Mouse (Mus musculus) adrenal gland, postnatal 10 days (tissue): Measurements from ENCODE around the gene Anxa5. TPM values are rescaled to one million over a fixed set of nuclear protein-coding genes. Genes with fewer than 3 reads are reported as not detected.

ENCODE experiments used
- DNase-seq: peaks from one replicate; pipeline ENCODE4 v3.0.0; 2021; ENCODE audit warnings: mixed read lengths
- total RNA-seq, 2 experiments: library from RNA; stranded (reverse); gene quantifications; 2 replicates each; pipeline ENCODE4 v1.2.3; 2021

Gene Anxa5
- total RNA-seq, 2 experiments from 2014 or later, result 410 to 415 TPM

DNA sequence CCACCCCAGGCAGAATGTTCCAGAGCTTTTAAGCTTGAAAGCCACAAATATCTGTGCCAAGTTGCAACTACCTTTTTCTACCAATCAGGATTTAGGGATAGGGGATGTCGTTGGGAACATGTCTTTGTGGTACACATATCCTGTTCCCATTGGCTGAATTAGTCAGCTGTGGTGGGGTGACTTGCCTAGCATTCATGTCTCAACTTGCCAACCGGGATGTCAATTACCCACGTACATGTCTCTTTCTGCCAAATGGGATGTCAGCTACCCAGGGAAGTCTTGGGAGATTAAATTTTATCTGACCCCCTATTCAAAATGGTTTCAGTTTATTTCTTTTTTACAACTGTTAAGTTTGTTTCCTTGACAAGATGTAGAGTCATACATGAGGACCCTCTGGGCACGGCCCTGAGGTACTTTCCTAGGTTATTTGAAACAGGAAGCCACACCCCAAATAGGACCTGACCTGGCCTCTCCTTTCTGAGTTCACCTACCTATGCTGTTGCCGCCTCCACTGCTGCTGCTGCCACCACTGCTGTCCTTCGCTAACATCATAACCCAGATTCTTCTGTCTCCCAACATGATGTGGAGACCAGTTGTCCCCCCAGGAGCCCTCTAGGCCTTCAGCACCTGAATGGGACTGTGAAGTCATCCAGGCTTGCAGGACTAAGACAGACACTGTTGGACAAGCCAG lies 13.3 kb upstream of the Anxa5 start:
- no peak for DNase-seq

DNA sequence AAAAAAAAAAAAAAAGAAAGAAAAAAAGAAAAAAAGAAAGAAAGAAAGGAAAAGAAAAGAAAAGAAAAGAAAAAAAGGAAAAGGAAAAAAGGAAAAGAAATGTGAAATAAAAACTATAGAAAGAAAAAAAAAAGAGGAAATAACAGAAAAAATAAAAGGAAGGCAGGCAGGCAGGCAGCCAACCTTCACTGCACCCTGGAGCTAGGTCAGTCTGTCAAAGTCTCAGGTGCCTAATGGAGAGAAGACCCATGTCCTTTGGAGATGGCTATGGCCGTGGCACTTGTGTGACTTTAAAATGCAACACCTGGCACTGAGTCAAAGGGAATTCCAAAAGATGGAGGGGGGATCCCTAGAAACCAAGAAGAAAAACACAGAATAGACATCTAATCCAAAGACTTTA lies 12.7 kb upstream of the Anxa5 start:
- DNase-seq, result no peak

DNA sequence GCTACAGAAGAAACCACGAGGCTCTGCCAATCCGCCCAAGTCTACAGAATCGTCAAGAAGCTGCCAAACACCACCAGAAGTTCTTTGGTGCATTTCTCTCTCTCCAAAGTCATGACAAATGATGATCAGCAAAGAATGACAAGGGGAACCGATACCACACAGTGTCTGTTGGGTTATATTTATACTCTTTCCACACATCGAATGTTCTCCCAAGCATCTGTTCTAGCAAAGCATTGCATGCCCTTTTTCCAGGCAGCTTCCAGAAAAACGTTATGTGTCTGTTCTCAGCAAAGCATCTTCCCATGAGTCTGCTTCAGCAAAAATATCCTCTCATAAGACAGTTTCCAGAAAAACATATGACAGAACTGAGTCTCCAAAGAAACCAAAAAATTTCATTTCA lies 11.2 kb upstream of the Anxa5 start:
- DNase-seq, result no peak

DNA sequence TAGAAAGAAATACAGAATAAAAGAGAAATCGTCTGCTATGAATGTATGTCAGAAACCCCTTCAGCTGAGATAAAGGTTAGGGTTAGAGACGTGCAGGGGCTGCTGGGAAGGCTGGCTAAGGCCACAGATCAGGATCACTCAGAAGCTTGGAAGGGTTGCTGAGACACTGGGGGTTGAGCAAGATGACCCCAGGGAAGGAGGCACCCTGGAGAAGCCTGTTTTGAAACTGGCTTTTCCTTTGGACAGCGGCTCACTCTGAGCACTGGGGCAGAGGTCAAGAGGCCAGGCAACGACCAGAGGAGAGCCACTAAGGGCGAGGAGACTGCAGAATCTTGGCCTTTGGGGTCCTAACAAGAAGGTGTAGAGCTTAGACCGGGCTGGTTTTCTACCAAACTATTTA lies 10.5 kb upstream of the Anxa5 start:
- DNase-seq, result peak; percentile 69

DNA sequence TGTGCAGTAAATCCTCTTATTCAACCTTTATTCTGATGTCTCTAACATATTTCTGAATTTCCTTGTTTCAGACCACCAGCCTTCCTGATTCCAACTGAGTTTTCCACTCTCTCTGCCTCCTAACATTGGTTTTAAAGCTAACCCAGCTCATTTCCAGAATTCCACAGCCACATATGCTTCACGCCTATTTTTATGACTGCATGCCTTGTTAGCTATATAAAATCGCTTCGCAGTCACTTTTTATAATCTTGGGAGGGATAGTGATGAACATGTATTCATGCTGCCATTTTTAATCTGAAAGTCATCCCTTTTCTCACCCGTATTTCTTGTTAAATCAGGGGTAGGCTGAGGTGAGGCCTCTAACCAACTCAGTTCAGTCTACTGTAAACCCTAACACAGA lies 8.6 kb upstream of the Anxa5 start:
- no peak for DNase-seq

DNA sequence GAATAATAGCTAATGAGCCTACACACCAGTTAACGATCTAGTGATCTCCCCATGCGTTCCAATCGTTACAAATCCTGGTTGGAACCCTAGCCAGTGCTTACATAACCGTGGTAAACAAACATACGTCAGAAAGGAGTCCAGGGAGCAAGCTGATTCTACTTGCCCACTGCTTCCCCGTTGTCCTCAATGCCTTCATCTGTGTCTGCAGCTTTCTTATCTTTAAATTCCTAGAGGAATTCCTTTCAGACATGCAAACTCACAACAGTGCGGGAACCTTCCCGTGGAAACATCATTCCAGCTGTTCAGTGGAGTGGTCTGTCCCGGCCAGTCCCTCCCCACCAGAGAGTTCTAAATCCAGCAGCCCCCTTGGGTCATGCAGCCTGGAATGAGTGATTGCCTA lies 7.2 kb upstream of the Anxa5 start:
- peak; percentile 45 for DNase-seq

DNA sequence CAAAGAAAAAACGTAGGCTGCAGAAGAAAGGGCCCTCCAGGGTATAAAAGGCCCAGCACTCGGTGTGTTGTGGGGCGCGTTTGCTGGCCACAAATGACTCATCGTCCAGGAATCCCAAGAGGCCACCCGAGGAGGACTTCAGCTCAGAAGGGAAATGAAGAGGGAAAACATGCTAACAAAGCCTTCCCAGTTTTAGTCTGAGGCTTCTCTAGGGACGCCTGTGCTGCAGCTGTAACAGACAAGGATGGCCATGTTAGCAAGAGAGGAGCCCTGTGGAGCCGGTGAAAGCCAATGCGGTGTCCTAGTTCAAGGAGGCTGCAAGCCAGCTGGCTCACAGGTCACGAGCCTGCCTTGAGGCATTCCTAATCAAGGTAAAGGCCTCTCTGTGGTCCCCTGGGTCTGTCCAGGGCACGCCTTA lies 6.1 kb upstream of the Anxa5 start:
- DNase-seq, result peak; percentile 74

DNA sequence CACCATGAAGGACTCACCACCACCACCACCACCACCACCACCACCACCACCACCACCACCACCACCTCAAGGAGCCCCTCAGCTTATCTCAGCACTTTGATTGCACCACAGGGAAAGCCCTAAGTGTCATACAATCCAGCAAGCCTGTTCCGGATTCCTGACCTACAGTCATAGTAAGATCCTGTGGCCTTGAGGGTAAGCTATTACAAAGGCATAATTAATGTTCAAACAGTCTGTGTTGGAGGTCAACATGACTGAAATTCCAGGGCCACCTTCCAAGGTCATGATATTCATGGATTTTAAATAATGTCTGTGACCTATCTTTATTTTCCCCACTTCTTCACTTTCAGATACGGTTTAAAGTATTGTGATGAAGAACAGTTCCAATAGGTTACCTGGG lies 4.8 kb upstream of the Anxa5 start:
- DNase-seq, result no peak

DNA sequence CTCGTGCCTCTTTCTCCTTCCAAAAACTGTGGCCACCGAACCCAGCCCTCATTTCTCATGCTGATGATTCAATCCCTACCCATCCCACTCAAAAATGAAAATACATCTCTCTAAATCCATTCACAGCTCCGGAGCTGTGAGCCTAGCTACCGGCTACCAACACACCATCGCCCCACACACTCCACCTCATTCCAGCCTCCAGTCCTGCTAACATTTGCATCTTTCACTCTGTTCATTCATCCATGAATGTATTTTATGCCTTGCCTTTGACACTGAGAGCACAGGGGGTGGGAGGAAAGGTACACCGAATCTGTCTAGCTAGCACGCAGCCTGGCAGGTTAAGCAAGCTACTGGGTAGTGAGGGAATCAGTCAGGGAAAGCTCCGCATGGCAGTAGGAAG lies 3.1 kb upstream of the Anxa5 start:
- DNase-seq, result no peak

DNA sequence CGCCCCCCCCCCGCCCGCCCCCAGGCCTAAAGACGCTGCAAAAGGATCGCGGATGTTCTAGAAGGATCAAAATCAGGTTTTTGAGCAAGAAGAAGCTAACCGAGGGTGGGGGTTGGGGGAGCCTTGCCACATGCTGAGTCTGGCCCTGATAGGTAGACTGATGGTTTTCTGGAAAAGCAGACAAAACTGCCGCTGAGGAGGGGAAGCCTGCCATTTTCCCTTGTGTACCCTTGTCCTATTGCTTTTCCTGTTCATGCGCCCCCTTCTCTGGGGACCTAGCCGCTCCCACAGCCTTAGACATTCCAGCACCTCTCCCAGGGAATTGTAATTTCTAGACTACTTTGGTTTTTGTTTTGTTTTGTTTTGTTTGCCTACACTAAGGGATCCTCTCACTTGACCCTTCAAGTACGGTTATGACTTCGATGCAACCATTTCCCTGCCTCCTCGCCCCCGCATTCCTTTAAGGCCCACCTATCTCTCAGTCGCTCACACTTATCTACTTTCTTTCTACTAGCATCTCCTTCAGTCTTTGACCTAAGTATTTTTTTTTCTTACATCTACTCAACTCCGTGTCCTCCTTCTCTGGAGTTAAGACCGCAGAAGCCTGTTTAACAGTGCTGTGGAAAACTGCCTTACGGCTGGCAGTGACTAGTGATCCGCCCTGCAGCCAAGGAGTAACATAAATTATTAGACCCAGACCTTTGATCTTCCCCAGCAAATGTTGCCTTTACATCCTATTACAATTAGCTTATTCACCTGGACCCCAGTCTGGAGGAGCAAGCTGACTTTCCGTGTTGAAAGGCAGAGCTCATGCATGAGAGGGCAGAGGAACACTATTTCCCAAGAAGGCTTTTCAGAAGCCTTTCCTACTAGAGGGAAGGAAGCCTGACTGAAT lies 814 bp upstream of the Anxa5 start:
- DNase-seq, result peak; percentile 50

DNA sequence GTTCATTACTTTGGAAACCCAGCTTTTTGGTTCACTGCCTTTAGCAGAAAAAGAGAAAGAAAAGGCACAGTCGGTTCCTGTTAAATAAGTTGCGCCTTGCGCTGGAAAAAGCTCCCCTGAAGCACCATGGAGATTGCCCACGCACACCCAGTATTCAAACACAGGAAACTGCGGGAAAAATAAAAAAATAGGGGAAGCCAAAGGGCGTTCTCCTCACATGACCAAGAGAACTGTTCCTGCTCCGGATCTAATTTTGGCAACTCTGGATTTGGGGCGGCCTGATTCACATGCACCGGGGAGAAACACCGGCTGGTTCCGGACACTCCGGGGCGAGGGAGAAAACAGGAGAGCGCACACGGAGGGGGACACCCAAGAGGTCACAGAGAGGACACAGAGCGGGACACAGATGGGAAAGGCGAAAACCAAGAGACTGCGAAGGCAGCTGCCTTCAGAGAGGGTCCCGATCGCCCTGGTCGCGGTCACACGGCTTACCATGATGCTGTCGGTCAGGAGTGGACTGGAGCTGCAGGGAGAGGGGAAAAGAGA lies 683 bp downstream of the Anxa5 start:
- peak; percentile 63 for DNase-seq

DNA sequence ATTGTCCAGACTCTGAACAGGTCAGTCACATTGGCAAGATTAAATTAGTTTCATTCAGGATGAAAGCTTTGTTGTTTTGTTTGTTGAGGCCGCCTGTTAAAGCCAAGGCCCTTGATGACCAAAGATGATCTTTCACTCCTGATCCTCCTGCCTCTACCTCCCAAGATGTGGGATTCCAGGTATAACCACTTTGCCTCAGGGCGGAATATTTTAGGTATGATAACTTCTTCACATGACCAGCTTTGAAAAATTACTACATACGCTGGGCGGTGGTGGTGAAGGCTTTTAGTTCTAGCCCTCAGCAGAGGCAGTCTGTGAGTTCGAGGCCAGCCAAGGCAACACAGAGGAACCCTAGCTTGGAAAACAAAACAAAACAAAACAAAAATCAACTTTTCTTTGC lies 1.3 kb downstream of the Anxa5 start:
- no peak for DNase-seq

DNA sequence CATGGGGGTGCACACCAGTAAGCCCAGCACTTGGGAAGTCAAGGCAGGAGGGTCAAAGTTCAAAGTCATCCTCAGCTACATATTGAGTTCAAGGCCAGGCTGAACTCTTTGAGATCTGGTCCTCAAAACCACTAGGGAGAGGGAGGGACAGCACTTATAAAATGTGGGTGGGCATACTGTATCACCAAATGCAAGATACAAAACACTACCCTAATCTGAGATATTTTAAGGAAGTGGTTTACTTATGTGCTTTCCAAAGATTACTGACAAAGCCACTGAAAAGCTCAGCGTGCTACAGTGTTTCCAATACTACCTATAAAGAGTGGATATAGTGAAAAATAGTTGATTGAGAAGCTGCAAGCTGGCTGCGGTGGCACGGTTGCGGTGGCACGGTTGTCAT lies 2.5 kb downstream of the Anxa5 start:
- no peak for DNase-seq

DNA sequence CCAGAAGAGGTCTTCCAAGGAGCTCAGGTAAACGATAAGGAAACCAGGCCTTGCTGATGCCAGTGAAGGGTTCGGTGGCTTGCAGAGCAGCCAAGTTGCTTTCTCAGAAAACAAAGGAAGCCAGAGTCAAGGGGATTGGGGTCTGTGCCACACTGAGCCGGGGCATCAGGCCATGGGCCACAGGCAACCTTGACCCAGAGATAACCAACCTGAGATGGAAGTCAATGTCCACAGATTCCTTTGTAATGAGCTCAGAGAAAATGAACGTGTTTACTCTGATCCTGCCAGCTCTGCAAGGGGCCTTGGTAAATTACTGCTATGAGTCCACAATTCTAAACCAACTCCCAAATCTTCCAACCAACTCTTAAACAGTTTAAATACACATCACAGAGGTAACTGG lies 3.8 kb downstream of the Anxa5 start:
- DNase-seq, result peak; percentile 56

DNA sequence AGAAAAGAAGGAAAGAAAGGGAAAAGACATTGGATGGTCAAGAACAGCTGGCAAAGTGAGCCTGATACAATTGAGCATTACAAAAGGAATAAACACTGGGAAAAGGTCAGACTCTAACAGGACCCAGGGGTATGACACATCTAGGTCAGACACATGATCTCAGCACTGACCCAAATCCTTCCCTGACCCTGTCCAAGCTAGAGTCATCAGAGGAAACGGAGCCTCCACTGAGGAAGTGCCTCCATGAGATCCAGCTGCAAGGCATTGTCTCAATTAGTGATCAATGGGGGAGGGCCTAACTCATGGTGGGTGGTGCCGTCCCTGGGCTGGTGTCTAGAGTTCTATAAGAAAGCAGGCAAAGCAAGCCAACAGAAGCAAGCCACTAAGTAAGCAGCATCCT lies 6.8 kb downstream of the Anxa5 start:
- peak; percentile 44 for DNase-seq

DNA sequence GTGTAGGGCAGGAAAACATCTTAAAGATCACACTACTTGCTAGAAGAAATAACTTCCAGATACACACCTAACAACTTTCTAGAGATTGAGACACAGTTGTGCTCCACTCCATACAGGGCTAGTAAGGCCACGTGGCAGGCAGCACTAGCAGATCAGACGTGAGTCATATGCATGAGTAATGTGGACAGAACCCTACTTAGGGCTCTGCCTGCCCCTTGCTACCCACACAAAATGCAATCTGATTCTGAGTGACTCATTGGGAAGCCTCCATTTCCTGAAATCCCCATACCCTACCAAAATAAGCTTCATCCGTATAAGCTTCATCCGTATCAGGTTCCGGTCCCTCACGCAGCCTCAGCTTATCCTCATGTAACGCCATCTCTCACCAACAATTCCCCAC lies 8.1 kb downstream of the Anxa5 start:
- DNase-seq, result peak; percentile 60

DNA sequence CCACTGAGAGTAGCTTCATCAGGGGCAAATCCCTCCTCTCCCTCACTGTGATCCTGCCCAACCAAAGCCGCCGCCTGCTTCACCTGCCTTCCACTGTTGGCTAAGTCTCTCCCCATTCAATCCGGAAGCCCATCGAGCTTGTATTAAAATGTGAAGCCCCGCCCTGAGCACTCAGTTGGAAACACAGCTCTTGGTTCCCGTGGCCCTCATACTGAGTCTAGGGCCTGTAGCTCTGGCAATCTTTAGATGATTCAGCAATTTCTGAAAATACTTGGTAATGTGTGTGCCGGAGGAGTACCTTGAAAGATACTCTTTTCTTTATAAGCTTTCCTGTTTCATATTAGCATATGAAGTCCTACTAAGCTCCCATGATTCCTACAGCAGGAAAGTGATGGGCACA lies 10.2 kb downstream of the Anxa5 start:
- no peak for DNase-seq

DNA sequence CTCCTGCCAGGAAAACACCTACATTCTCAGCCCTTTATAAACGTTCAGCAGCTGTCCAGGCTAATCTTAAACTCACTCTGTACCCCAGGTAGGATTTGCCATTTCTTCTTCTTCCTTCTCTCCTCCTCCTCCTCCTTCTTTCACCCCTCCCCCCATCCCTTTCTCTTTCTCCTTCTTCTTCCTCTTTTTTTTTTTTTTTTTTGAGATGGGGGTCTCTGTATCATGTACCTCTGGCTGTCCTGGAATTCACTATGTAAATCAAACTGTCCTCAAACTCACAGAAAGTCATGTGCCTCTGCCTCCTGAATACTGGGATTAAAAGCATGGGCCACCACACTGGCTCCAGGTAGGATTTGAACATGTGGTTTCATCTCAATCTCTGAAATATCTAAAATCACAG lies 13.3 kb downstream of the Anxa5 start:
- no peak for DNase-seq

DNA sequence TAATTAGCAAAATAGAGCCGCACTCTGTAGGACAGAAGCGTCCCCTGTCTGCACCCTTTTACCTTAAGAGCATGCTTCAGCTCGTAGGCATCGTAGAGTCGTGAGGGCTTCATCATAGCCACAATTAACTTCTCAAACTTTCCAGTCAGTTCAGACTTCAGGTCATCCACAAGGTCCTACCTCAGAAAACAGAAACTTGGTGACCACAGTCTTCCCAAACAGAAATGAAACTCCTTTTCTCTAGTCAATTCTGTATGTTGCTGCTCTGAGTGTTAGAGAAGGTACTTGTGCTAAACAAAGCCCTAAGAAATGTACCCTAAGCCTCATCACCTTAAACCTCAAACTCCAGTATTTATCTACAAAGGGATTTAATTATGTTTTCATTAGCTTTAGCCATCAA lies 13.9 kb downstream of the Anxa5 start:
- no peak for DNase-seq

DNA sequence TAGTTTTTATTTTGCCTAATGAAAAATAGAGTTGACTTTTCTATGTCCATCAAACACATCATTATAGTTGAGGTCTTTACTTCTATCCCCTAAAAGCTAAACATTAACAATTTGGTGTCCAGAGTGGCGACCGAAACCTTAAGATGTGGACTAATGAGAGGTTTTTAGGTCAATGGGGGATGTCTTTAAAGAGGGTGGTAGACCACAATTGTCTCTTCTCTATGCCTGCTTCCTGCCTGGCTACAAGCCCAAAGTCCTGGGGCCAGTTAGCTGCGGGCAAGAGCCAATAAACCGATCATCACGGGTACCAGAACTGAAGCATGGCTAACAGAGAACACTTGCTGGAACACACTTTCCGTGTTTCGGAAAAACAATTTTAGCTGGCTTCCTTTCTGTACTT lies 15.0 kb downstream of the Anxa5 start:
- no peak for DNase-seq

DNA sequence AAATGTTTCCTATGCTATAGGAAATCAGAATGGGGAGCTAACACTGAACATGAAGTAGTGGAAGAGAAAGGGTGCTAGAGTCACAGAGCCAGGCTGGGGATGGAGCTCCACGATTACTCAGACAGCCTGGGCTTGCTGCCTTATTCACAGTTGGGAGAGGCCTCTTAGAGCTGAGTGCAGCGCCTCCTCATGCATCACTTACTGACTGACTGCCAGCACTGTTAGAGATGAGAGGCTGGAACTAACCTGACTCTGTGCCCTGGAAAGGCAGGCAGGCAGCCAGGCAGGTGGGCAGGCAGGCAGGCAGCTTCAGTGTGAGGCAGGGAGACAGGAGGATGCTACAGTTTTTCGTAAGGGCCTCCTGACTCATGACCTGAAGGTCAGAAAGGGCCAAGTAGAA lies 20.1 kb downstream of the Anxa5 start:
- DNase-seq, result no peak

DNA sequence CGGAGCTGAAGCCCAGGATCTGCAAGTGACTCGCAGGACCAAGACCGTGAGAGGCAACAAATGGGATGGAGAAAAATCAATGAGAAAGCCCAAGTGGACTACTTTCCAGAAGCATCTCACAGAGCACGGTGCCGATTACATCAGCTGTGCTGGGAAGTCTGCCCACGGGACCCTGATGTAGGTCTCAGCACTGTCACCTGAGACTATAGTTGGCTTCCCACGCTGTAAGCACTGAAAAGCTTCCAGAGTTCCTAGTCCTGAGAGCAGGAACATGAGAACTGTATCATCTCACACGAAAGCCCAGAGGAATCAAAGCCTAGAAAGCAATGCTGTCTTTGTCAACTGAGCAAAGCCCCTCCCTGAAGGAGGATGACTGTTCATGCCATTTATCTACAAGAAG lies 20.6 kb downstream of the Anxa5 start:
- DNase-seq, result no peak

DNA sequence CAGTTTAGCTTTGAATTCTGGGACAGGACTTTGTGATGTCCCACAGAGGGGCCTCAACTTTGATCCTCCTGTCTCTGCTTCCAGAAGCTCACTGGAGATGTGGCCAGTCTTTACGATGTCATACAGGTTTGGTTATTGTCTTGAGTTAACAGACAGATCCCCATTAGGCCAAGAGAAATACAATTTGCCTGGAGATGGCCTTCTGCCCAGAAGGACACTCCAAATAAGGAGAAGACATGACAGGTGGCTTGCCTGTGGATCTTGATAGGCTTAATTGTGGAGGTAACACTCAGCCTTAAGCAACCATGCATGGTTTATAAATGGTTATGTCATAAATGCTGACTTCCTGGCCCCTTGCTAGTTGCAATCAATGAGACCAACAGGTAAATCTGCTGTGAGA lies 23.2 kb downstream of the Anxa5 start:
- DNase-seq, result no peak
